In genomic region chr15:5115173-5115572, GRCm38 (mm10) we compare ENCODE assay signal across 11 mouse cellular contexts. TPM values are rescaled to one million over a fixed set of nuclear protein-coding genes. Genes with fewer than 3 reads are reported as not detected.
A peak's percentile ranks its signal among the peaks of the same experiment; 100 is the strongest.
DNase-seq lines count a peak whose midpoint lies in the region; ATAC-seq lines count a peak whose summit lies in the region.
"Had no signal": no experiment of that assay in that cellular context is flagged by ENCODE, and none has a peak within 500 bp of the region (broad histone marks: within the 10 kb centered on the region; RNA-seq: fewer than 3 reads in every experiment).

No protein-coding gene starts in this region.

- DNase-seq in forebrain, embryonic 14.5 days (ENCODE audit: low spot score): no peak
- DNase-seq in liver, embryonic 11.5 days (ENCODE audit: low spot score): peak; percentile 30
- DNase-seq in thymus, postnatal 10 days (ENCODE audit: low spot score in 2 of 2): no peak
- DNase-seq: adrenal gland, adult 8-10 months; lung, adult 2 months; thymus, adult 2 months had no signal

- peaks cover 28% of the 10 kb centered on the region for H3K36me3 ChIP-seq in megakaryocyte, embryonic 14.5 days (replicated peaks; ENCODE audit: low read length)
- peaks cover 26% of the 10 kb centered on the region for H3K36me3 ChIP-seq in forebrain, embryonic 14.5 days (ENCODE audit: control insufficient read depth, insufficient read depth, low read length)
- H3K36me3 ChIP-seq in liver, embryonic 11.5 days (ENCODE audit: control insufficient read depth, insufficient read depth, low read length): peaks cover 24% of the 10 kb centered on the region
- H3K36me3 ChIP-seq in stomach, embryonic 16.5 days (ENCODE audit: control insufficient read depth, insufficient read depth, low read length): peaks cover 17% of the 10 kb centered on the region

- peak overlapping the region; percentile 99 for H3K4me3 ChIP-seq in megakaryocyte, embryonic 14.5 days (replicated peaks)
- H3K4me3 ChIP-seq in forebrain, embryonic 14.5 days (ENCODE audit: low read depth, low read length): peak overlapping the region; percentile 93; the same call in 1 of the 2 replicates
- peak overlapping the region; percentile 84; the same call in 1 of the 2 replicates for H3K4me3 ChIP-seq in liver, embryonic 11.5 days (ENCODE audit: low read depth, low read length)
- peak overlapping the region; percentile 100 for H3K4me3 ChIP-seq in stomach, embryonic 16.5 days (replicated peaks; ENCODE audit: low read length)

- H3K4me2 ChIP-seq in forebrain, embryonic 14.5 days (ENCODE audit: low read length): peak overlapping the region; percentile 45
- H3K4me2 ChIP-seq in liver, embryonic 11.5 days: peak overlapping the region; percentile 72
- peak overlapping the region; percentile 69 for H3K4me2 ChIP-seq in stomach, embryonic 16.5 days (ENCODE audit: low read depth, low read length)

- WGBS in forebrain, embryonic 14.5 days: 64% methylated on average over 8 of the region's 8 CpGs
- 61% methylated on average over 8 of the region's 8 CpGs for WGBS in liver, embryonic 11.5 days
- 54% methylated on average over 8 of the region's 8 CpGs for WGBS in stomach, embryonic 16.5 days

- H3K9ac ChIP-seq in forebrain, embryonic 14.5 days (ENCODE audit: low read length): no peak overlapping the region
- no peak overlapping the region; the same call in 1 of the 2 replicates for H3K9ac ChIP-seq in liver, embryonic 11.5 days (ENCODE audit: low read depth, low read length)
- peak overlapping the region; percentile 87 for H3K9ac ChIP-seq in stomach, embryonic 16.5 days (ENCODE audit: low read length)

- no peak for ATAC-seq in megakaryocyte, adult 5-6 weeks (ENCODE audit: poor library complexity, severe bottlenecking)
- no peak for ATAC-seq in forebrain, embryonic 14.5 days
- ATAC-seq in liver, embryonic 11.5 days (replicated peaks; ENCODE audit: low FRiP score): no peak
- ATAC-seq in stomach, embryonic 16.5 days (ENCODE audit: insufficient read depth, low FRiP score): no peak
- ATAC-seq in megakaryocyte-erythroid progenitor cell, adult 5-6 weeks (replicated peaks; ENCODE audit: low FRiP score, low TSS enrichment, poor library complexity, severe bottlenecking): no peak
- ATAC-seq in CD4-positive, CD25-positive, alpha-beta regulatory T cell, adult 4 months: no peak

- H3K4me1 ChIP-seq in megakaryocyte, embryonic 14.5 days: peaks cover 44% of the 10 kb centered on the region
- peaks cover 14% of the 10 kb centered on the region for H3K4me1 ChIP-seq in forebrain, embryonic 14.5 days (ENCODE audit: control insufficient read depth, insufficient read depth, low read length)
- H3K4me1 ChIP-seq in liver, embryonic 11.5 days (replicated peaks; ENCODE audit: control insufficient read depth, insufficient read depth, low read length): peaks cover 32% of the 10 kb centered on the region
- H3K4me1 ChIP-seq in stomach, embryonic 16.5 days (ENCODE audit: control insufficient read depth, insufficient read depth, low read length): peaks cover 20% of the 10 kb centered on the region

- H3K27ac ChIP-seq in forebrain, embryonic 14.5 days (ENCODE audit: low read depth, low read length): no peak overlapping the region
- H3K27ac ChIP-seq in liver, embryonic 11.5 days (ENCODE audit: low read depth, low read length): peak overlapping the region; percentile 91; the same call in 1 of the 2 replicates
- peak overlapping the region; percentile 98 for H3K27ac ChIP-seq in stomach, embryonic 16.5 days (ENCODE audit: low read length)

- peaks cover 9% of the 10 kb centered on the region for H3K27me3 ChIP-seq in megakaryocyte, embryonic 14.5 days (replicated peaks)
- no peaks in the 10 kb centered on the region for H3K27me3 ChIP-seq in forebrain, embryonic 14.5 days (replicated peaks; ENCODE audit: control insufficient read depth, insufficient read depth, low read length)
- H3K27me3 ChIP-seq in liver, embryonic 11.5 days (replicated peaks; ENCODE audit: control insufficient read depth, insufficient read depth, low read length): no peaks in the 10 kb centered on the region
- no peaks in the 10 kb centered on the region for H3K27me3 ChIP-seq in stomach, embryonic 16.5 days (ENCODE audit: control insufficient read depth, insufficient read depth, low read length)

- no peaks in the 10 kb centered on the region; the same call in 1 of the 2 replicates for H3K9me3 ChIP-seq in megakaryocyte, embryonic 14.5 days
- H3K9me3 ChIP-seq in forebrain, embryonic 14.5 days (replicated peaks; ENCODE audit: control insufficient read depth, low read length): no peaks in the 10 kb centered on the region
- no peaks in the 10 kb centered on the region for H3K9me3 ChIP-seq in liver, embryonic 11.5 days (ENCODE audit: control insufficient read depth, low read length)
- no peaks in the 10 kb centered on the region for H3K9me3 ChIP-seq in stomach, embryonic 16.5 days (replicated peaks; ENCODE audit: control insufficient read depth, low read length)

RNA-seq across cellular contexts. Expression of gene Rpl37, which starts 1.3 kb away (rescaled TPM):
- 7.1 and 79.8 TPM in 2 replicates for polyA plus RNA-seq in megakaryocyte, embryonic 14.5 days (2012; ENCODE audit: insufficient read depth, low replicate concordance)
- total RNA-seq in megakaryocyte, adult 5-6 weeks (2015): 917 and 975 TPM in 2 replicates
- total RNA-seq in megakaryocyte, adult 5-6 weeks (2017): 1,352 and 1,548 TPM in 2 replicates
- polyA plus RNA-seq in forebrain, embryonic 14.5 days (2014; fragmentation: Nextera tagmentation; extraction: Ambion mirVana): 391 and 567 TPM in 2 replicates
- 728 and 826 TPM in 2 replicates for polyA plus RNA-seq in liver, embryonic 11.5 days (2014; fragmentation: Nextera tagmentation; extraction: Ambion mirVana)
- 412 and 593 TPM in 2 replicates for polyA plus RNA-seq in stomach, embryonic 16.5 days (2015; fragmentation: Nextera tagmentation; extraction: Ambion mirVana)
- total RNA-seq in megakaryocyte-erythroid progenitor cell, adult 5-6 weeks (2014; fragmentation: Nextera tagmentation): 2,794 and 2,966 TPM in 2 replicates
- total RNA-seq in megakaryocyte-erythroid progenitor cell, adult 5-6 weeks (2017): 2,588 and 3,250 TPM in 2 replicates
- 1,000 to 10,000 TPM; 1,603 to 2,725 TPM for polyA plus RNA-seq in CD4-positive, CD25-positive, alpha-beta regulatory T cell, adult 4 months (2017; shearing (Covaris generic))

RNA-seq across cellular contexts. Expression of gene Card6, which starts 6.8 kb away (rescaled TPM):
- polyA plus RNA-seq in megakaryocyte, embryonic 14.5 days (2012; ENCODE audit: insufficient read depth, low replicate concordance): 0.09 TPM in 1 of 2 replicates, not detected in the other
- 8.9 and 9.7 TPM in 2 replicates for total RNA-seq in megakaryocyte, adult 5-6 weeks (2015)
- 5.2 and 6.0 TPM in 2 replicates for total RNA-seq in megakaryocyte, adult 5-6 weeks (2017)
- 0.72 and 0.85 TPM in 2 replicates for polyA plus RNA-seq in forebrain, embryonic 14.5 days (2014; fragmentation: Nextera tagmentation; extraction: Ambion mirVana)
- 1.3 and 1.4 TPM in 2 replicates for polyA plus RNA-seq in liver, embryonic 11.5 days (2014; fragmentation: Nextera tagmentation; extraction: Ambion mirVana)
- 1.3 and 2.4 TPM in 2 replicates for polyA plus RNA-seq in stomach, embryonic 16.5 days (2015; fragmentation: Nextera tagmentation; extraction: Ambion mirVana)
- total RNA-seq in megakaryocyte-erythroid progenitor cell, adult 5-6 weeks (2014; fragmentation: Nextera tagmentation): 1.2 and 1.4 TPM in 2 replicates
- 0.19 and 0.52 TPM in 2 replicates for total RNA-seq in megakaryocyte-erythroid progenitor cell, adult 5-6 weeks (2017)
- 10 to 100 TPM; 47.4 to 53.6 TPM for polyA plus RNA-seq in CD4-positive, CD25-positive, alpha-beta regulatory T cell, adult 4 months (2017; shearing (Covaris generic))

RNA-seq across cellular contexts. Expression of gene Prkaa1, which starts 28.5 kb away (rescaled TPM):
- 0.47 and 0.93 TPM in 2 replicates for polyA plus RNA-seq in megakaryocyte, embryonic 14.5 days (2012; ENCODE audit: insufficient read depth, low replicate concordance)
- 36.2 and 42.8 TPM in 2 replicates for total RNA-seq in megakaryocyte, adult 5-6 weeks (2015)
- total RNA-seq in megakaryocyte, adult 5-6 weeks (2017): 30.5 and 31.1 TPM in 2 replicates
- polyA plus RNA-seq in forebrain, embryonic 14.5 days (2014; fragmentation: Nextera tagmentation; extraction: Ambion mirVana): 15.7 and 17.0 TPM in 2 replicates
- polyA plus RNA-seq in liver, embryonic 11.5 days (2014; fragmentation: Nextera tagmentation; extraction: Ambion mirVana): 36.2 and 39.3 TPM in 2 replicates
- 24.2 and 25.1 TPM in 2 replicates for polyA plus RNA-seq in stomach, embryonic 16.5 days (2015; fragmentation: Nextera tagmentation; extraction: Ambion mirVana)
- 55.5 and 56.0 TPM in 2 replicates for total RNA-seq in megakaryocyte-erythroid progenitor cell, adult 5-6 weeks (2014; fragmentation: Nextera tagmentation)
- 59.3 and 69.1 TPM in 2 replicates for total RNA-seq in megakaryocyte-erythroid progenitor cell, adult 5-6 weeks (2017)
- 10 to 100 TPM; 19.5 to 20.4 TPM for polyA plus RNA-seq in CD4-positive, CD25-positive, alpha-beta regulatory T cell, adult 4 months (2017; shearing (Covaris generic))

RNA-seq across cellular contexts. Expression of gene C7, which starts 51.6 kb away (rescaled TPM):
- polyA plus RNA-seq in megakaryocyte, embryonic 14.5 days (2012; ENCODE audit: insufficient read depth, low replicate concordance): not detected in 2 replicates
- not detected in 2 replicates for total RNA-seq in megakaryocyte, adult 5-6 weeks (2015)
- total RNA-seq in megakaryocyte, adult 5-6 weeks (2017): not detected in 2 replicates
- polyA plus RNA-seq in forebrain, embryonic 14.5 days (2014; fragmentation: Nextera tagmentation; extraction: Ambion mirVana): 0.10 TPM in 1 of 2 replicates, not detected in the other
- 0.08 and 0.10 TPM in 2 replicates for polyA plus RNA-seq in liver, embryonic 11.5 days (2014; fragmentation: Nextera tagmentation; extraction: Ambion mirVana)
- polyA plus RNA-seq in stomach, embryonic 16.5 days (2015; fragmentation: Nextera tagmentation; extraction: Ambion mirVana): 0.05 TPM in 1 of 2 replicates, not detected in the other
- not detected in 2 replicates for total RNA-seq in megakaryocyte-erythroid progenitor cell, adult 5-6 weeks (2014; fragmentation: Nextera tagmentation)
- not detected in 2 replicates for total RNA-seq in megakaryocyte-erythroid progenitor cell, adult 5-6 weeks (2017)
- not detected for polyA plus RNA-seq in CD4-positive, CD25-positive, alpha-beta regulatory T cell, adult 4 months (2017; shearing (Covaris generic))

Comparison
In these comparisons a context has a peak if more than half of its experiments do, and no peak if none do; other contexts are left out.
1. RNA of gene Card6, which starts 6.8 kb away (polyA plus RNA-seq): 47.4 to 53.6 TPM in CD4-positive, CD25-positive, alpha-beta regulatory T cell, adult 4 months; 1.3 to 2.4 TPM in stomach, embryonic 16.5 days, 1.3 to 1.4 TPM in liver, embryonic 11.5 days, 0.72 to 0.85 TPM in forebrain, embryonic 14.5 days and 0.09 TPM in megakaryocyte, embryonic 14.5 days; every median in the first group is over 10 times any median in the second.
2. Peak in every context shown above with its lines, with median percentiles within 50 percentile points of each other: H3K4me3 ChIP-seq and H3K4me2 ChIP-seq.